In the genomic region with DNA sequence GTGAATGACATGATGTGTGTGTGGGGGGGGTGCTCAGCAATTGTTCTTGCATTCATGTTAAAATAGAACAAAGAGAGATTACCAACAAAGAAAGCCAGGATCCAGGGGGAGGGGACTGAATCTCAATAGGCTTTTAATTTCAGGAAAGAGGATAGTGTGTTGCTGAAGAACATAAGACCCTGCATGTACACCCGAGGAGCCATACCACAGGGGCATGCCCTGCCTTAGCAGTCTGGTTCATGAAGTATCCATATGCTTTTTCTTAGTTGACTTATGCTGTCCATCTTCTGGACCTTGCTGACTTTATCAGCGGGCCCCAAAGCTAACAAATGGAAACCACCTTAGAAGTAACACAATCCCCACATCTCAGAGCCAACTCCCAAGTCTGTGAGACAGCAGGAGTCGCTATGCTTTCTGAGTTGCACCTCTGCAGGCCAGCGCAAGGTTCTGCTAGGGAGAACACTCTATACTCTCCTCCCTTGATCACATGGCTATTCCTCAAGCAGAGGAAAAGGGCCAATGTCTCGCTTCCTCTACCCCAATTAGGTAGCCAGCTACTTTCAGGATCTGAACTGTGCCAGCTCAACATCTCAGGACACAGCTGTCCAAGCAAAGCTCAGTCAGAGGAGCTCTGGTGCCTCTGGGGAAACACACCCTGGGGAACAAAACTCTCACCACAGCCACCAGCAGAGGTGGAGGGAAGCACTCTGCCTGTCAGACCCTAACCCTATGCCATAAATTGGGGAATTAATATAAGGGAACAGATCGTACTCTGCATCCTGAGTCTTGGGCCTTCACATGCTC, we compare ENCODE assay signal across 16 mouse cellular contexts. TPM values are rescaled to one million over a fixed set of nuclear protein-coding genes. Genes with fewer than 3 reads are reported as not detected.
DNase-seq lines count a peak whose midpoint lies in the region; ATAC-seq lines count a peak whose summit lies in the region.
"Had no signal": no experiment of that assay in that cellular context is flagged by ENCODE, and none has a peak within 500 bp of the region (broad histone marks: within the 10 kb centered on the region; RNA-seq: fewer than 3 reads in every experiment).

No protein-coding gene starts in this region.

- no peaks in the 10 kb centered on the region for H3K9me3 ChIP-seq in midbrain, embryonic 12.5 days
- no peaks in the 10 kb centered on the region for H3K9me3 ChIP-seq in midbrain, embryonic 15.5 days
- H3K9me3 ChIP-seq in embryonic facial prominence, embryonic 10.5 days, result no peaks in the 10 kb centered on the region
- no peaks in the 10 kb centered on the region for H3K9me3 ChIP-seq in forebrain, embryonic 15.5 days
- H3K9me3 ChIP-seq: embryonic facial prominence, embryonic 15.5 days; G1E; midbrain, embryonic 10.5 days had no signal

- H3K4me1 ChIP-seq in midbrain, embryonic 12.5 days, result peaks cover 7% of the 10 kb centered on the region; the same call in 1 of the 2 replicates
- no peaks in the 10 kb centered on the region for H3K4me1 ChIP-seq in midbrain, embryonic 15.5 days
- H3K4me1 ChIP-seq in embryonic facial prominence, embryonic 10.5 days, result peaks cover 17% of the 10 kb centered on the region
- peaks cover 20% of the 10 kb centered on the region for H3K4me1 ChIP-seq in forebrain, embryonic 15.5 days
- H3K4me1 ChIP-seq: embryonic facial prominence, embryonic 15.5 days had no signal

- ATAC-seq in midbrain, embryonic 12.5 days (ENCODE audit: low FRiP score, low read depth), result peak; percentile 27; the same call in 1 of the 2 replicates
- ATAC-seq in midbrain, embryonic 15.5 days (replicated peaks), result no peak
- ATAC-seq in forebrain, embryonic 15.5 days (replicated peaks), result 0 out of 2 replicates have a peak, but pooled peaks have one; percentile 27

- no peaks in the 10 kb centered on the region for H3K36me3 ChIP-seq in midbrain, embryonic 12.5 days
- no peaks in the 10 kb centered on the region for H3K36me3 ChIP-seq in midbrain, embryonic 15.5 days (replicated peaks)
- no peaks in the 10 kb centered on the region for H3K36me3 ChIP-seq in embryonic facial prominence, embryonic 10.5 days (replicated peaks)
- no peaks in the 10 kb centered on the region for H3K36me3 ChIP-seq in forebrain, embryonic 15.5 days
- H3K36me3 ChIP-seq: embryonic facial prominence, embryonic 15.5 days; G1E; midbrain, embryonic 10.5 days had no signal

- no peak overlapping the region for H3K9ac ChIP-seq in midbrain, embryonic 12.5 days (replicated peaks)
- H3K9ac ChIP-seq in midbrain, embryonic 15.5 days, result no peak overlapping the region
- H3K9ac ChIP-seq in forebrain, embryonic 15.5 days (replicated peaks), result no peak overlapping the region
- H3K9ac ChIP-seq: embryonic facial prominence, embryonic 15.5 days had no signal

- no peak overlapping the region for H3K27ac ChIP-seq in midbrain, embryonic 12.5 days (replicated peaks)
- H3K27ac ChIP-seq in midbrain, embryonic 15.5 days, result no peak overlapping the region
- H3K27ac ChIP-seq in embryonic facial prominence, embryonic 10.5 days (replicated peaks), result 0 out of 2 replicates have a peak overlapping the region, but pooled peaks have one; percentile 10
- peak overlapping the region; percentile 56 for H3K27ac ChIP-seq in forebrain, embryonic 15.5 days (replicated peaks)
- H3K27ac ChIP-seq: embryonic facial prominence, embryonic 15.5 days; heart, adult 2 months; midbrain, embryonic 10.5 days had no signal

- H3K4me2 ChIP-seq in midbrain, embryonic 12.5 days (replicated peaks), result no peak overlapping the region
- H3K4me2 ChIP-seq in midbrain, embryonic 15.5 days, result no peak overlapping the region
- H3K4me2 ChIP-seq in forebrain, embryonic 15.5 days (replicated peaks), result no peak overlapping the region
- H3K4me2 ChIP-seq: embryonic facial prominence, embryonic 15.5 days had no signal

- no peak overlapping the region for H3K4me3 ChIP-seq in midbrain, embryonic 12.5 days
- H3K4me3 ChIP-seq in midbrain, embryonic 15.5 days, result no peak overlapping the region
- no peak overlapping the region for H3K4me3 ChIP-seq in embryonic facial prominence, embryonic 10.5 days
- no peak overlapping the region for H3K4me3 ChIP-seq in forebrain, embryonic 15.5 days
- H3K4me3 ChIP-seq: embryonic facial prominence, embryonic 15.5 days; heart, adult 2 months; midbrain, embryonic 10.5 days had no signal

- no peak for DNase-seq in embryonic facial prominence, embryonic 10.5 days (ENCODE audit: low spot score)
- DNase-seq in spleen, postnatal 10 days (ENCODE audit: low spot score in 2 of 2), result no peak
- no peak for DNase-seq in urinary bladder, postnatal 14 days (ENCODE audit: low spot score)
- DNase-seq in layer of hippocampus, adult 8-10 months (ENCODE audit: low spot score in 2 of 2), result no peak
- DNase-seq: cerebellum, adult 18-20 months; heart, adult 2 months; kidney, adult 18-20 months; kidney, postnatal 25 days; lung, postnatal 10 days; thymus, adult 18-20 months had no signal

- 71% methylated on average over 6 of the region's 6 CpGs for WGBS in midbrain, embryonic 12.5 days
- WGBS in midbrain, embryonic 15.5 days, result 70% methylated on average over 6 of the region's 6 CpGs
- WGBS in embryonic facial prominence, embryonic 10.5 days, result 72% methylated on average over 6 of the region's 6 CpGs
- 66% methylated on average over 6 of the region's 6 CpGs for WGBS in forebrain, embryonic 15.5 days

- H3K27me3 ChIP-seq in midbrain, embryonic 12.5 days, result no peaks in the 10 kb centered on the region
- no peaks in the 10 kb centered on the region for H3K27me3 ChIP-seq in midbrain, embryonic 15.5 days (replicated peaks)
- no peaks in the 10 kb centered on the region for H3K27me3 ChIP-seq in embryonic facial prominence, embryonic 10.5 days (replicated peaks; ENCODE audit: low read depth, poor library complexity, severe bottlenecking)
- H3K27me3 ChIP-seq in forebrain, embryonic 15.5 days, result no peaks in the 10 kb centered on the region
- H3K27me3 ChIP-seq: embryonic facial prominence, embryonic 15.5 days had no signal

RNA-seq across cellular contexts. Expression of a gene that starts 52.9 kb away (rescaled TPM):
- polyA plus RNA-seq in midbrain, embryonic 12.5 days (2016; fragmentation: Nextera tagmentation; extraction: Ambion mirVana), result 33.0 and 44.0 TPM in 2 replicates
- 75.9 and 76.1 TPM in 2 replicates for polyA plus RNA-seq in midbrain, embryonic 15.5 days (2015; fragmentation: Nextera tagmentation; extraction: Ambion mirVana)
- 61.2 and 66.3 TPM in 2 replicates for polyA plus RNA-seq in embryonic facial prominence, embryonic 10.5 days (2016; fragmentation: Nextera tagmentation; extraction: Ambion mirVana)
- polyA plus RNA-seq in forebrain, embryonic 15.5 days (2015; fragmentation: Nextera tagmentation; extraction: Ambion mirVana), result 133 and 136 TPM in 2 replicates
- total RNA-seq in layer of hippocampus, adult 8-10 months (2022), result 100 to 1,000 TPM; 180 to 209 (median 206) TPM

Comparison
In these comparisons a context has a peak if more than half of its experiments do, and no peak if none do; other contexts are left out.
1. H3K27ac ChIP-seq: peak in embryonic facial prominence, embryonic 10.5 days (single experiment) and forebrain, embryonic 15.5 days (single experiment); none in midbrain, embryonic 12.5 days (single experiment) and midbrain, embryonic 15.5 days (single experiment).